Mouse (Mus musculus) stomach, postnatal 0 days (tissue): ENCODE data around the gene Trak1.

Source experiments
- CTCF ChIP-seq: IDR thresholded peaks from 2 replicates; pipeline ENCODE4 v1.5.1; 2016; ENCODE audit warnings: antibody characterized with exemption, low read depth, mild to moderate bottlenecking, moderate library complexity
- EP300 ChIP-seq: optimal IDR thresholded peaks from 2 replicates; pipeline ENCODE3; 2016; ENCODE audit warnings: antibody characterized with exemption

GRCm38 (mm10) chr9:121374864-121375255 is 77.6 kb downstream of the Trak1 start:
- TF ChIP-seq CTCF, result no peak
- TF ChIP-seq EP300, result no peak
